Comparison of ENCODE assay signal across 8 mouse cellular contexts in genomic region chr2:22864394-22865037, GRCm38 (mm10). TPM values are rescaled to one million over a fixed set of nuclear protein-coding genes. Genes with fewer than 3 reads are reported as not detected.
DNase-seq lines count a peak whose midpoint lies in the region; ATAC-seq and TF ChIP-seq lines count a peak whose summit lies in the region.
"Not testable (repeated sequence)": the region's sequence is repeated elsewhere in the genome, so short reads cannot be mapped to it uniquely, and the experiment has no call there.

No protein-coding gene starts in this region.

- not testable (repeated sequence) for H3K27ac ChIP-seq in embryonic facial prominence, embryonic 12.5 days; kidney, embryonic 14.5 days (ENCODE audit: low read depth, low read length); limb, embryonic 14.5 days (replicated peaks; ENCODE audit: low read depth, low read length)

- not testable (repeated sequence) for H3K4me2 ChIP-seq in embryonic facial prominence, embryonic 12.5 days (replicated peaks); kidney, embryonic 14.5 days (replicated peaks; ENCODE audit: low read depth, low read length); limb, embryonic 14.5 days (replicated peaks; ENCODE audit: low read depth, low read length, severe bottlenecking)

- H3K27me3 ChIP-seq in embryonic facial prominence, embryonic 12.5 days; kidney, embryonic 14.5 days (ENCODE audit: control insufficient read depth, insufficient read depth, low read length); limb, embryonic 14.5 days (ENCODE audit: control insufficient read depth, insufficient read depth, low read length): not testable (repeated sequence)

- not testable (repeated sequence) for H3K4me1 ChIP-seq in embryonic facial prominence, embryonic 12.5 days; kidney, embryonic 14.5 days (ENCODE audit: control insufficient read depth, insufficient read depth, low read length); limb, embryonic 14.5 days (ENCODE audit: control insufficient read depth, insufficient read depth, low read length)

- 3% methylated on average over 6 of the region's 6 CpGs for WGBS in embryonic facial prominence, embryonic 12.5 days
- 2% methylated on average over 6 of the region's 6 CpGs for WGBS in kidney, embryonic 14.5 days
- 2% methylated on average over 6 of the region's 6 CpGs for WGBS in limb, embryonic 14.5 days

- TF ChIP-seq POLR2A in limb, embryonic 14.5 days (IDR thresholded peaks at IDR 0.05; ENCODE audit: borderline replicate concordance, extremely low read depth, insufficient read depth, insufficient read length) = not testable (repeated sequence)

- H3K9ac ChIP-seq in embryonic facial prominence, embryonic 12.5 days; kidney, embryonic 14.5 days (ENCODE audit: low read depth, low read length); limb, embryonic 14.5 days (ENCODE audit: low read depth, low read length, severe bottlenecking): not testable (repeated sequence)

- not testable (repeated sequence) for H3K9me3 ChIP-seq in embryonic facial prominence, embryonic 12.5 days; kidney, embryonic 14.5 days (ENCODE audit: control insufficient read depth, low read length); limb, embryonic 14.5 days (ENCODE audit: control insufficient read depth, low read length)

- peak; percentile 80 for ATAC-seq in embryonic facial prominence, embryonic 12.5 days (ENCODE audit: insufficient number of reproducible peaks, insufficient read depth, low FRiP score, low TSS enrichment)
- ATAC-seq in kidney, embryonic 14.5 days (ENCODE audit: low FRiP score, low TSS enrichment) = peak; percentile 92
- not testable (repeated sequence) for ATAC-seq in limb, embryonic 14.5 days (ENCODE audit: low FRiP score, low read depth)

- DNase-seq in 416B (ENCODE audit: low read depth) = peak; percentile 77
- DNase-seq in adrenal gland, postnatal 36 days = peak; percentile 75 to 77
- DNase-seq in heart, adult 18-20 months = peak; percentile 76 to 88
- DNase-seq in limb, embryonic 14.5 days (ENCODE audit: low spot score) = peak; percentile 52
- DNase-seq in monocyte, adult 2 months (ENCODE audit: low read depth in 1 of 2, low spot score in 2 of 2) = peak; percentile 14 to 56
- DNase-seq in spleen, postnatal 14 days (ENCODE audit: low spot score in 2 of 2) = peak; percentile 18 to 39

- not testable (repeated sequence) for H3K4me3 ChIP-seq in embryonic facial prominence, embryonic 12.5 days; kidney, embryonic 14.5 days (ENCODE audit: low read length); limb, embryonic 14.5 days (replicated peaks; ENCODE audit: low read length)

- not testable (repeated sequence) for H3K36me3 ChIP-seq in embryonic facial prominence, embryonic 12.5 days; kidney, embryonic 14.5 days (ENCODE audit: control insufficient read depth, insufficient read depth, low read length); limb, embryonic 14.5 days (ENCODE audit: control insufficient read depth, insufficient read depth, low read length)

RNA-seq across cellular contexts. Expression of gene Pdss1, which starts 30.8 kb away (rescaled TPM):
- 1 to 10 TPM; 9.3 to 9.7 TPM for total RNA-seq in adrenal gland, postnatal 36 days (2021)
- 17.8 and 19.9 TPM in 2 replicates for polyA plus RNA-seq in embryonic facial prominence, embryonic 12.5 days (2016; fragmentation: Nextera tagmentation; extraction: Ambion mirVana)
- 10 to 100 TPM; 20.4 to 23.9 TPM for total RNA-seq in heart, adult 18-20 months (2021)
- 24.5 and 25.5 TPM in 2 replicates for polyA plus RNA-seq in kidney, embryonic 14.5 days (2014; fragmentation: Nextera tagmentation; extraction: Ambion mirVana)
- 14.2 and 15.9 TPM in 2 replicates for polyA plus RNA-seq in limb, embryonic 14.5 days (2012; rRNA removed)
- polyA plus RNA-seq in limb, embryonic 14.5 days (2014; fragmentation: Nextera tagmentation; extraction: Ambion mirVana) = 14.8 and 16.9 TPM in 2 replicates

Comparison
In these comparisons a context has a peak if more than half of its experiments do, and no peak if none do; other contexts are left out.
1. DNase-seq: peak in every context shown above with its lines; median percentile 82 in heart, adult 18-20 months; 77 in 416B; 76 in adrenal gland, postnatal 36 days; 52 in limb, embryonic 14.5 days; 35 in monocyte, adult 2 months; 28 in spleen, postnatal 14 days.